Mouse (Mus musculus) spleen, postnatal 4 days (tissue): ENCODE measurements around the gene Slfn1.
"Not testable (repeated sequence)": the region's sequence is repeated elsewhere in the genome, so short reads cannot be mapped to it uniquely, and the experiment has no call there.

Experiments
- DNase-seq, 2 experiments: peaks; one replicate each; pipeline ENCODE4 v3.0.0; 2022; ENCODE audit warnings: low spot score in 2 of 2

The Slfn1 gene

DNA sequence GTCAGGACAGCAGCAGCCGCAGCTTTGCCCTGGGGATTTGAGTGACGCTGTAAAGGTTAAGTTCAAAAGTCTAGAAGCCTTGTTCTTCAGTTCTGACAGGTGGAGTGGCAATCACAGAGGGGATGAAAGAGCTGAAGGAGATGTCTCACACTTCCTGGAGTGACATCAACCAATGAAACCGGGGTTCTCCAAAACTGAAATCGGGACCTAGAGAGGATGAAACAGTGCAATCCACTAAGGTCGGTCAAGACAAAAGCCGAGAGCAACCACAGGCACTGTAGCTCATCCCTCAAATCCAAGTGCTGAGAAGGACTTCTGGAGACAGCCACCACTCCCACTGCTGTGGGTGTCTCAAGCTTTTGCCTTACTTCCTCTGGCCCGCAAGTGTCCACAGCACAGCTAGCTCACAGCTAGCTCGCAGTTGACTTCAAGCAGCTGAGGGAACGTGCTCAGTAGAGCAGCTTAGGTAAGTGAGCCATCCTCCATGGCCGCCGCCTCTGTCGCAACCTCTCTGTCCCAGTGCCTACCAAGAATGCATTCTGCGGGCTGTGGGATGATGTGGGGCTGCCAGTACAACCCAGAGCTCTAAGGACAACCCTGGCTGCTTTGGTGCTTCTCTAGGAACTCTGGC is at the start of gene Slfn1:
Slfn1 (plus strand) TSS at position 253 of the 631 bp plus-strand sequence.
- peak in 1 of 2 experiments; percentile 65 for DNase-seq

DNA sequence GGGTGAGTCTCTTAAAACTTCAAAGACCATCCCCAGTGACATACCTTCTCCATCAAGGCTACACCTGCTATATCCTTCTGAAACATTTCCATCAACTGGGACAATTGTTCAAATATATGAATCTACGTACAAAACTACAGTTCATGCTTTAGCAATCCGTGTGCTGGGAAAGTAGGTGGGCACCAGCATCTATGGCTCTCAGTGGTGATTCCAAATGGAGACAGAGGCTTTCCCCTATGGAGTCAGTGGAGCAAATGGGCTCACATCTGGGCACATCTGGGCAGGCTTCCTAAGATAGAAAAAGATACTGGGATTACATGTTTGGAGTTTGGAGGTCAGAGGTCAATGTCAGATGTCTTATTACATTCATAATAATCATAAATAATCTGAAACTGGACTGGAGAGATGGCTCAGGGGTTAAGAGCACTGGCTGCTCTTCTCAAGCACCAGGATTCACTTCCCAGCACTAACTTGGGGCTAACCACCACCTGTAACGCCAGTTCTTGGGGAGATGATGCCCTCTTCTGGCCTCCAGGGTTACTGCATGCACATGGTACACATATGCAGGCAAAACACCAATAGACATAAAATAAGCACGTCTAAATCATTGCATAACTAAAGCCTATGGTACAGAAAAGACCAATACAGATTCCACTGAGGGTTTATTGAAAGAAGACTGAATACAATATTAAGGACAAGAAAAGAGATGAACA is 48.5 kb upstream of the Slfn1 start:
- peak; percentile 22 to 59 for DNase-seq

DNA sequence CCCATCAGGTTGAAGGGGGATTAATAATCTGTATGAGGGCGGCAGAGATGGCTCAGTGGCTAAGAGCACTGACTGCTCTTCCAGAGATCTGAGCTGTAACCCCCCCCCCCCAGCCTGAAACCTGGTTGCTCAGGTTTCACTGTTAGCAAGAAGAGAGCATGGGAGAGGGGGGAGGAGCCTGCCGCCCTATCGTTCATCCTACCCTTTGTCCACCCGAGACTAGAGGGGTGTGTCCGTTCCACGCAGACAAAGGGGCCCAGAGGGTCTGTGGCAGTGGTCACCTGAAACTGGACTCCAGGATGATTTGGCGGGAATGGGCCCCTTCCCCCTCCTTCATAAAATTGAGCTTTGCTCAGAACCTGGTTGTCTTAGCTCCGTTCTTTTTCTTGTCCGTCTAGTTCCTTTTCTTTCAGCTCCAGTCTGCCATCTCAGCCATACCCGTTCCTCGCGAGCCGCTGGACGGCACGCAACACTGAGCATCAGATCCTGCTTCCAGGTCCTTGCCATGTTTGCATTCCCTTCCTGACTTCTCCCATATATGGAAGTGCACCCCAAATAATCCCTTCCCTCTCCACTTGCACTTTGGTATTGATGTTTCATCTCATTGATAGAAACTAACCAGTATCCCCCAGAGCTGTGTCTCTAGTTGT is 46.2 kb upstream of the Slfn1 start:
- DNase-seq = peak in 1 of 2 experiments; percentile 51

DNA sequence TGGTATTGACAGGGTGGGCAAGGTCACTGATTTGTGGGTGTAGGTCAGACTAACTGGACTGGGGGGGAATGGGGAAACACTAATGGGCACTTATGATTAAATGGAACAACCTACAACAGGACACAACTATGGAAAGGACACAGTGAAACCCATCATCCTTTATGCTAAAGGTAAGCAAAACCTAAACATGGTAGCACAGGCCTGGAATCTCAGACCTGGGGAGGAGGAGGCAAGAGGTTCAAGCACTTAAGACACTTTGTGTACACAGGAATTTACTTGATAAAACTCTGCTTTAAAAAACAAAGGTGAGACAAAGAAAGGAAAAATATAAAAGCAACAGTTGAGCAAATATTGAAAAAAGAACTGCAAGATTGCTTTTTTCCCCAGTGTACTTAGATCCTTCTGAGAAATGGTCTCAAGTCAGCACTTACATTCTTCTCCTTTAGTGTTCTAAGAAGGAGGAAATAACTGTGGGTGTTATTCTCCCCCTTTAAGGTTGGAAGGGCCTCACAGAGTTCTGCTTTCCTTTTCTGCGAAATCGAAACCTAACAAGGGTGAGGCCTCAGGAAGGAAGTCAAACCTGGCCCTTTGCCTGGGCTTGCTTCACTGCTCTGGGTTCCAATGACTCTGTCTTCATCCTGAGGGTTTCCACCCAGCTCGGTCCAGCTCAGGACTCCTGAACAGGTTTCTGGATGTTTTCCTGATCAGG is 38.8 kb upstream of the Slfn1 start:
- peak; percentile 69 to 78 for DNase-seq

DNA sequence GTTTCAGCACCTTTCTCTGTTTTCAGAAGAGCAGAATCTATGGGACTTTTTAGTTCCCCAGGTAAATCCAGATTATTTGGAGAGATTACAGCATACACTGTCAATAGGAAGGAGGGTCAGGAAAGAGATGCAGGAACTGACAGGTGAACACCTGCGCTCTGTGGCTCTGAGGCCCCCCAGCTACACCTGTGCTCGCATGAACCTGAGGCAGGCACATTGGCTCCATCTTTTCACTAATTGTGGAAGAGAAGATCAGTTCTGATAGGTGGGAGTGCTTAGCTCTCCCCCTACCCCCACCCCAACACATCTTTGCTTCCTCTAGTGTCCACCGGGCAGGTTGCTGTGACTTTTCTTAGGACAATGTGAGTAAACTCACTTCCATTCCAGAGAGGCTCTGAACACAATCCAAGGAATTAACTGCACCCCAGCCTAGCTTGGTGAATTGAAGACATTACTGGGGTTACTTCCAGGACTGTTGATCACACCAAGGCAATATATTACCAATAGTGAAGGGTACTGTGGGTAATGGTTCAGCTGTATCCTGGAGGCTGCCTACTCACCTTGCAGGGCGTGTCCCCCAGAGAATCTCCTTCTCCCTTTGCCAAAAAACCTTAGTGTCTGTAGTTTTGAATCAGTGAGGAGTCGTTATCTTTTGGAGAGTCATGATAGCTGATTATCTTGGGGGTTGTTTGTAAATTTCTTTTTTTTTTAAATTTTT is 38.1 kb upstream of the Slfn1 start:
- peak in 1 of 2 experiments; percentile 65 for DNase-seq

DNA sequence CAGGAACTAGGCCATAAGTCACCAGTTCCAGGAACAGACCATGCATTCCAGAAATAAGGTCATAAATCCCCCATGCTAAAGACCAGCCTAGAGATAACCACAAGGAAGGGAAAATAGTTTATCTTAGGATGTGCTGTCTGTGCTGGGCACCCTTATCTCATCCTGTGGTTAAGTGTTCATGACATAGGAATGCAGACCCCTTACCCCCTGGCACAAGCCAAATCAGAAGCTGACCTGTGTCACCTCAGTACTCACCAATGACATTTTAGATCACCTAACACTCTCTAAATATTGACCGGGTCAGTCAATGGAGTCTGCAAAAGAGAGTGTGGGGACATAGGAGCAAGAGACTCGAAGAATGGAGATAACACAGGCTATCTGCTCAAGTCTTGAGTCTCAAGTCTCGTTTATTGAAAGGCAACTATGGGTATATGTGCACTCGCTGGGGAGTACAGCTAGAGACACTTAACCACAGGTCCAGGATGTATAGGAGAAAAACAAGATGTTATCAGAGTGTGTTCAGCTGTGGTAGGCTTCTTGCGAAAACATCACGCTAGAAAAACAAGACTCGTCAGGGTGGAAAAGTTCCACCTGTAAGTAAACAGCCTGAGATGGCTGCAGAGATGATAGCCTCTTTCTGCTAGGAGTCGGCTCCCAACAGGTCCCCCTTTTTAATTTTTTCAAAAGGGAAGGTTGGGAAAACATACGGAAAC is 37.0 kb upstream of the Slfn1 start:
- DNase-seq = peak in 1 of 2 experiments; percentile 53

DNA sequence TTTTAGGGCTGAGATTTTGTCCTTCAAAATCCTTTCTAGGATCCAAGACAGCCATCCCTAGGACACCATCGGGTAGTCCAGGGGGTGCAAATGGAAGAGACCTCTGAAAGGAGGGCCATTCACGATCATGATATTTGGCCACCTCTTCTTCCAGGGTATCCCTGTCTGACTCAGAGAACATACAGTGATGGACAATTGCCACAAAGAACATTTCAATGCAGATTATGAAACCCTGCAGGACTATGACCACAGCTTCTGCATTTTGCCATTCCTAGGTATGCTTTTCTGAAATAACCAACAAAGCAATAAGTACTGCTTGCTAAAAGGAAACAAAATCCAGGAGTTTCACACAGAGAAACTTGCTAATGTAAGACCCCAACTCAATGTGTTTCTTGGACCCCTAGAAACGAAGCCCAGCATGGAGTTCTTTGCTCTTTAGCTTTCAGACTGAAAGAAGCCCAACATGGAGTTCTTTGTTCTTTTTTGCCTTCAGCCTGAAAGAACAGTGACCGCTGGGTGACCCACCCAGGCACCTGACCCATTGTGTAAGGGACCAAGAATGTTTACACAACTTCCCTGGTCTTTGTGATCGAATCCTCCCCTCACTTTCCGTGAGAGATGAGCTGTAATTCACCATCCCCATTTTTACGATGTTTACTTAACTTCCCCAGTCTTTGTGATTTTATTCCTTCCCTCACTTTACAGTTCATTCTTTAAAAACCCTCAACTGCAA is 33.7 kb upstream of the Slfn1 start:
- peak in 1 of 2 experiments; percentile 56 for DNase-seq

DNA sequence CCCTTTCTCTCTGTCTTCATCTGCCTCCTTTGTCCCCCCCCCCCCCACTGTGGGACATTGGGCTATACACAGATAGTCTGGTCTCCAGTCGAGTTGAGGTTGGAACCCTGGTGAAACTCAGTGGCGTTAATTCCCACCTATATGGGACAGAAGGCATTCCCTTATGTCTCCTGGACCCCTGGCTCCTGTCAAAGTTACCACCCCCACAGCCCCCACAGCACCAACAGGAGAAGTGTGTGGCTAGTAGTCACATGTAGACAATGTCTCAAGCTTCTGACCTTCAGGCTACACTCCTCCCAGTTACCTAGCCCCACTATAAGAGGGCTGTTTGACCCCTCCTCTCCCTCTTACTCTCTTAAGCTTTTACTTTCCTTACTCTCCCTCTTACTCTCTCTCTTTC is 32.5 kb upstream of the Slfn1 start:
- peak in 1 of 2 experiments; percentile 52 for DNase-seq

DNA sequence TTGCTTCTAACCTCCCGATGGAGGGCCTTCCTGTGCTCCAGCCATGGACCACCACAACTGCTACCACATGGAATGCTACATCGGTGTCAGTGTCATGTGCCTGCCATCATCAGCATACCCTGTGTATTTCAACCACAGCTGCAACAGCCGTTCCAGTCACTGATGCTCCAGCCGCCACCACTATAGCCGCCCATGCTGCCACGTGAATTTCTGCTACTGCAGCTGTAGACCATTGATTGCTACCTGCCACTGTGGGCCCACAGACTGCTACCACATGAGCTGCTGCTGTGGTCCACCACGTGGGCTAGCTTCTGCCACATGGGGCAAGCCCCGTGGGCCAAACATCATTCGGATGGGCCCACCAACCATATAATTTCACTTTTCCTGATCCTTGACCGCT is 31.9 kb upstream of the Slfn1 start:
- DNase-seq = peak in 1 of 2 experiments; percentile 56

DNA sequence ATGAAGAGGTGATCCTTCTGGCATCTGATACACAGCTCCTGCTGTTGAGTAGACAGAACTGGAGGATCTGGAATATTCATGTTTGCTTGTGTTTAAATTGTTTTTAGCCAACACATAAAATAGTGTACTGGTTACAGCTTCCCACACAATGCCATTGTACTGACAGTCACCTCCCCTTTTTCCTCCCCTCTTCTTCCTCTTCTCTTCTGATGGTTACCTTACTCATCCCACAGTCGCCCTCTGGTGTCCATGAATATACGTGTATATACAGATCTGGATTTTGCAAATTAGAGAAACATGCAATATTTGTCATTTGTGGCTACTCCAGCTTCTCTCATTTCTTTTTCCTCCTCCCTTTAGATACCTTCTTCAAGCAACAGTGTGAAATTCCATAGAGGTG is 1.5 kb upstream of the Slfn1 start:
- DNase-seq = peak; percentile 53 to 73

DNA sequence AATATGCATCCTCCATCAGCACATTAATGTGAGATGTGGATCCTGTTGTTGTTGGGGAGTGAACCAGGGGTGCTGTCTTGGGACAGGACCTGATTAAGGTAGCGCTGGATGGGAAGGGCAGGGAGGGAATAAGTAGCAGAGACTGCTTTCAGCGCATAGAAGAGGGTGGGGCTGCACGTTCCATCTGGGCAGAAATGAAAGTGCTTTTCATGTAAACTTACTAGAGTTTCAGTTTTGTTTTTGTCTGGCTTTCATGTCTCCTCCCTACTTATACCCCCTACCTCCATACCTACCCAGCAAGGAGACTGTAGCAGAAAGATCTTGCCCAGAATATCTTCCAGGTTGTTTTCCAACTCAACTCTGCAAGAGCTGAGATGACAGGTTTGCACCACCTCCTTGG is 1.4 kb downstream of the Slfn1 start:
- peak in 1 of 2 experiments; percentile 56 for DNase-seq

DNA sequence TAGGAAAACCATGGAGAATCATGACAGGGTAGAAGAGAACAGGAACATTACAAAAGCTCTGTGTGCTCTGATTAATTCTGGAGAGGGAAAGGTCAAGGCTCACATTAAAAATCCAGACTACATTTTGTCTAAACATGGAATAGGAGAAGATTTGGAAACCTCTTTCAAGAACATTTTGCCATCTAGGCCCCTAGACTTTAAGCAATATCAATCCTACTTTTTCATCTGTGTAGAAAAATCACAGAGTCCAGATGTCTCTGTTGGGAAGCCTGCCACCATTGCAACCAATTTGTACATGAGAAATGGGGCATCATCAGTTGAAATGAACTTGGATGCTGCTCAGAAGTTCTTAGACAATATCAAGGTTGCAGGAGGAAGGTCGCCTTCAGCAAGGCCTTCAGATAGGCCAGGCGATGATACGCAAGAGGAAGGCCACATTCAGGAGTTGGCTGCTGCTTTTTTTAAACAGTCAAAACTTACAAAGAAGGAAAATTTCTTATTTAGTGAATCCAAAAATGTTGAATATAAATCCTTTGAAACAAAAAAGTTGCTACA is 4.6 kb downstream of the Slfn1 start:
- no peak for DNase-seq

DNA sequence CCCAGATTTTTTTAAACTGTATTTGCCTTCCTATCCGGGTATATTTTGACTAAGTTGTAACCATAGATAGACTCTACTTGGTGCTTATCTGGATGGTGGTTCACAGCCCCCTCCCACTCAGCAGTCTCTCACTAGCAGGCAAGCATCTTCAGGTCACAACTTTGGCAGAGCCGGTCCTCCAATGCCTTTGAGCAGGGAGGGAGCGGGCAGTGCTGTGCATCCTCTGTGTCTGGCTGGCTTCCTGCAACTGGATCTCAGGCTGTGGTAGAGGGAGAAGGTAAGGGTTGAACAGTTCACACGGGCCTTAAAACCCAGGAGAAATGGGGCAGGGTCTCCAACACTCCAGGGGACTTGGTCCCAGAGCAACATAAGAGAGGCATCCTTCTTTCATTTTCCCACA is 6.5 kb downstream of the Slfn1 start:
- DNase-seq = peak in 1 of 2 experiments; percentile 52

DNA sequence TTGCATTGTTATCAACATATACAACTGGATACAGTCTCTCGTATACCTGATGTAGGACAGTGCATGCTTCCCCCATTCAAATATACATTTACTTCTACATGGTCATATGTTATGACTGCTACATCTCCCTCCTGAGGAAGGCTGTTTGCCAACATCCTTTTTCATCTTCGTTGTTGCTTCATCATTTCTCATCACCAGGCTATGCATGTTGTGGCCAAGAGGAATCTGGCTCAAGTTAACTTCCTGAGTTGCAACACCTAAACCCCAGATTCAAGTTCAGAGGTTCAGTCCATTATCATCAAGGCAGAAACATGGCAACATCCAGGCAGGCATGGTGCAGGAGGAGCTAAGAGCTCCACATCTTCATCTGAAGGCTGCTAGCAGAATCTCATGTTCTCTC is 8.3 kb downstream of the Slfn1 start:
- DNase-seq = peak in 1 of 2 experiments; percentile 36

DNA sequence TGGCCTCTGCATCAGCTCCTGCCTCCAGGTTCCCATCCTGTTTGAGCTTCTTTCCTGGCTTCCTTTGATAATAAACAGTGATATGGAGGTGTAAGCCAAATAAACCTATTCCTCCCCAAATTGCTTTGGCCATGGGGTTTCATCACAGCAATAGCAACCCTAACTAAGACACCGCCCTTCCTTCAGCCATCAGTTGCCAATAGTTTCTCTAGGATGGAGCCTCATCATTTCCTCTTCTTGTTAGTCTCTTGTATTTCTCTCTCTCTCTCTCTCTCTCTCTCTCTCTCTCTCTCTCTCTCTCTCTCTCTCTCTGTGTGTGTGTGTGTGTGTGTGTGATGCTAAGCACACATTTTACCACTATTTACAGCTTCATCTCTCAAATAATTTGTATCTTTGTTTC is 9.0 kb downstream of the Slfn1 start:
- DNase-seq = not testable (repeated sequence)

DNA sequence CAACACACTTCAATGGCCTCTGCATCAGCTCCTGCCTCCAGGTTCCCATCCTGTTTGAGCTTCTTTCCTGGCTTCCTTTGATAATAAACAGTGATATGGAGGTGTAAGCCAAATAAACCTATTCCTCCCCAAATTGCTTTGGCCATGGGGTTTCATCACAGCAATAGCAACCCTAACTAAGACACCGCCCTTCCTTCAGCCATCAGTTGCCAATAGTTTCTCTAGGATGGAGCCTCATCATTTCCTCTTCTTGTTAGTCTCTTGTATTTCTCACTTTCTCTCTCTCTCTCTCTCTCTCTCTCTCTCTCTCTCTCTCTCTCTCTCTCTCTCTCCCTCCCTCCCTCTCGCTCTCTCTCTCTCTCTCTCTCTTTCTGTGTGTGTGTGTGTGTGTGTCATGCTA is 20.6 kb downstream of the Slfn1 start:
- not testable (repeated sequence) for DNase-seq

DNA sequence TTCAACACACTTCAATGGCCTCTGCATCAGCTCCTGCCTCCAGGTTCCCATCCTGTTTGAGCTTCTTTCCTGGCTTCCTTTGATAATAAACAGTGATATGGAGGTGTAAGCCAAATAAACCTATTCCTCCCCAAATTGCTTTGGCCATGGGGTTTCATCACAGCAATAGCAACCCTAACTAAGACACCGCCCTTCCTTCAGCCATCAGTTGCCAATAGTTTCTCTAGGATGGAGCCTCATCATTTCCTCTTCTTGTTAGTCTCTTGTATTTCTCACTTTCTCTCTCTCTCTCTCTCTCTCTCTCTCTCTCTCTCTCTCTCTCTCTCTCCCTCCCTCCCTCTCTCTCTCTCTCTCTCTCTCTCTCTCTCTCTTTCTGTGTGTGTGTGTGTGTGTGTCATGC is 32.3 kb downstream of the Slfn1 start:
- DNase-seq = not testable (repeated sequence)
